Mouse (Mus musculus): ENCODE data around the gene Nr2c2.

DNA sequence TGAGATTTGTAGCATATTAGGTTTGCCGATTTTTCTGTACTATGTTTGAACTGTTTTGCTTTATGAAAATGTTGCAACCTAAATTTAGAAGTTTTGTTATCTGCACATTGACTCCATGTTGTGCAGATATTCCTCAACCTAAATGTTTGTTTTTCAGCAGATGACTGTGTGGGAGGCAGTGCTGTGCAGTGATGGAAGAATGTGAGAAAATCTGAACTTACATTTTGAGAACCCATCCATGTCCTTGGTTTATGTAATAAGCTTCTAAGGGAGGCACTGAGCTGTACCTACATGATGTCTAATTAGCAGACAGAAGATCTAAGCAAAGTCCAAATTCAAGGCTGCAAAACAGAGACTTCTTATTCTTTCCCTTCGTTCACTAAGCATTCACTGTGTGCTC is 42.4 kb downstream of the Nr2c2 start:
- TF ChIP-seq GATA1 (IDR thresholded peaks at IDR 0.05; ENCODE audit: low read length), result no peak
- TF ChIP-seq TAL1 (IDR thresholded peaks at IDR 0.05; ENCODE audit: low read length), result no peak

Data from erythroblast, embryonic 14.5 days (primary cell).